Mouse (Mus musculus) heart, adult 2 months (tissue): ENCODE results near the gene Cd300ld3.

ENCODE experiments used
- CTCF ChIP-seq: fragments of 200-600 bp; IDR thresholded peaks from 2 replicates; pipeline ENCODE4 v1.8.1; 2022; ENCODE audit warnings: antibody characterized with exemption, mild to moderate bottlenecking, moderate library complexity
- EP300 ChIP-seq: fragments of 200-500 bp; IDR thresholded peaks from 2 replicates; pipeline ENCODE4 v1.6.1; 2011; ENCODE audit warnings: low read depth, low read length, control low read depth; ENCODE audit not compliant: insufficient read depth
- POLR2A ChIP-seq: fragments of 200-500 bp; IDR thresholded peaks from 2 replicates; pipeline ENCODE4 v1.6.1; 2011; ENCODE audit warnings: mild to moderate bottlenecking, low read depth, low read length, control low read depth; ENCODE audit not compliant: insufficient read depth

DNA sequence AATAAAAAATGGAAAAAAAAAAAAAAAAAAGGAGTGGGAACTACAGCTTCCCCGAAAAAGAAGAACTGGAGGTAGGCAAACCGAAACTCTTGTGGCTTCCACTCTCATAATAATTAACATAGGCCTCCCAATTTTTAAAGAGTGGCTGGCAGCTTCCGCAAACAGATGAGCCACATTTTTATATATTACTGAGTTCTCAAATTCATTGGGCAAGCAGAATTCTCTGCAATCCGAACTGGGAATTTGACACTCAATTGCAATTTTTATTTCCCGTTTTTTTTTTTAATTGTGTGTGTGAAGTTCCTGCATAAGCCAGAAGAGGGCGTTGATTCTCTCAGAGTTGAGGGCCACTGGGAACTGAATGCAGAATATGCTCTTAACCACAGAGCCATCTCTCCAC lies 18.6 kb upstream of the Cd300ld3 start:
- no peak for TF ChIP-seq EP300
- TF ChIP-seq CTCF, result peak; percentile 21; the same call in 1 of the 2 replicates
- no peak for TF ChIP-seq POLR2A
